Mouse (Mus musculus): ENCODE measurements around the gene Eng.

The Eng gene

GRCm38 (mm10) chr2:32646379-32647056 lies at the start of gene Eng:
Gene Eng, plus strand, starts transcription at chr2:32646595.
- DNase-seq (ENCODE audit: low spot score) = no peak

DNA sequence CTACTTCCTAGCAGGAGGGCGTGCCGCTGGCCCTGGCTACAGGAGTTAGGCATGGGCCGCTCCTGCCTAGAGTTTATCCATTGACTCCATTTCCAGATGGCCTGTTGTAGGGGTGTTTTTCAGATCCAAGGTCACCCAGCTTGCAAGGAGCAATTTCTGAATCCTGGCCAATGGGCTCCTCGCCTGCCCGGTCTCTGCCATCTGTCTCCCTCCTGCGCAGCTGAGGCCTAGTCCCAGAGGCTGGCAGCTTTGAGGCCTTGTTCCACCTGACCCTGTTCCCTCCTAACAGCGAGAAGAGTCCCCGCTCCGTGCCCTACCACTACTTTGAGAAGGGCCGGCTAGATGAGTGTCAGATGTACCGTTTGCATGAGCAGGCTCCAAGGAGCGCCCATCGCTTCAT lies 49.7 kb upstream of the Eng start:
- DNase-seq (ENCODE audit: low spot score) = no peak

DNA sequence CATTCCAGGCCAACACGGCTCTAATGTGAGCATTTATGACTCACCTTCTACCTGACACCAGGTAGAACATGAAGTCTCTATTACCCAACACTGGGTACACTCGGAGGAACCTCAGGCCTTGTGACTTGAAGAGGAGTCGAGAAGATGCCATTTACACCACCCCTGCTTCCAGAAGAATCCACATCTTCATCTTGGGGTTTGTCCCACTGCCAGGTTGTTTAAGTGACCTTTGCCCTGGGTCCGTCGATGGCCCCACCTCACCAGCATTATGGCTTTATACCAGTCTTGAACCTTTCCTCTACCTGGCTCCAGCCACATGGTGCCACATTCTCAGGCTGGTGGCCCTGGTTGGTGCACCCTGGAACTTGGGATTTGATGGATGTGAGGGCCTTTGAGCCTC lies 49.1 kb upstream of the Eng start:
- DNase-seq (ENCODE audit: low spot score) = no peak

DNA sequence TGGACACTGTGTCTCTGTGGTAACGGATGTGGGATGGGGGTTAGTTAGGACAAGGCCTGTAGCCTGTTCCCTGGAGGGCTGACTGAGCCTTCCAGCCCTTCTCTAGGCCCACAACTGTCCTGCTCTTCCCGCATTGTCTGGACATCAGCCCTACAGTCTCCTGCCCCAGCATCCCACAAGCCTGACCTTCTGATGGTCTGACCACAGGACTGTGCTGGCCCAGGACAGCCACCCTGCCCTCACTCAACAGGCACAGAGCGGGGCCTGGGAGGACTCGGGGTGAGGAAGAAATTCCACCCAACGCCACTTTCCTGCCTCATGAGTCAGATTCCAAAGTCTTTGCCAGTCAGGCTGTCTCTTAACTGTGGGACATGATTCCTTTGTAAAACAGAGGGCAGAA lies 48.7 kb upstream of the Eng start:
- no peak for DNase-seq (ENCODE audit: low spot score)

- DNase-seq (ENCODE audit: low spot score) = no peak
These were observed 47.9 kb upstream of the Eng start for GRCm38 (mm10) chr2:32598506-32598905.

GRCm38 (mm10) chr2:32599409-32599808 lies 47.0 kb upstream of the Eng start, which contains the start of gene St6galnac6:
Gene St6galnac6, plus strand, starts transcription at chr2:32599709.
- no peak for DNase-seq (ENCODE audit: low spot score)

GRCm38 (mm10) chr2:32601417-32602065 lies 44.9 kb upstream of the Eng start:
- no peak for DNase-seq (ENCODE audit: low spot score)

DNA sequence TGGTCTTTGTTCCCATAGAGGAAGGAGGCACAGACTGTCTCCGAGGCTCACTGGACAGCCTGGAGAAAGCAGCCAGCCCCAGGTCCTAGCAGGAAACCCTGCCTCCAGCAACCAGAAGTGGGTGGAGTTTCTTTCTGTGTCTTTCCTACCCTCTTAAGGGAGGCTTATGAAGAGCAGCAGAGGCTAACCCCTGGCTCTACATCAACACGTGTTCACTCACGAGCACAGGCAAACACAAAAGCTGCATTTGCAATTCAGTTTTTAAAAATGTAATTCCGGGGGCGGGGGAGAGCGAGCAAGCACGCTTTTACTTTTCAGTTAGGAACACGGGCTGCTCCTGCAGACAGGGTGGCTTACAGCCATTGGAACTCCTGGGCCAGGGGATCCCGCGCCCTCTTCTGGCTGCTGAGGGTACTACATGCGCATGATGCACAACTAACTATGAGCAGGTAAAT lies 43.8 kb upstream of the Eng start:
- peak; percentile 87 for DNase-seq (ENCODE audit: low spot score)

GRCm38 (mm10) chr2:32604631-32605030 lies 41.8 kb upstream of the Eng start:
- no peak for DNase-seq (ENCODE audit: low spot score)

DNA sequence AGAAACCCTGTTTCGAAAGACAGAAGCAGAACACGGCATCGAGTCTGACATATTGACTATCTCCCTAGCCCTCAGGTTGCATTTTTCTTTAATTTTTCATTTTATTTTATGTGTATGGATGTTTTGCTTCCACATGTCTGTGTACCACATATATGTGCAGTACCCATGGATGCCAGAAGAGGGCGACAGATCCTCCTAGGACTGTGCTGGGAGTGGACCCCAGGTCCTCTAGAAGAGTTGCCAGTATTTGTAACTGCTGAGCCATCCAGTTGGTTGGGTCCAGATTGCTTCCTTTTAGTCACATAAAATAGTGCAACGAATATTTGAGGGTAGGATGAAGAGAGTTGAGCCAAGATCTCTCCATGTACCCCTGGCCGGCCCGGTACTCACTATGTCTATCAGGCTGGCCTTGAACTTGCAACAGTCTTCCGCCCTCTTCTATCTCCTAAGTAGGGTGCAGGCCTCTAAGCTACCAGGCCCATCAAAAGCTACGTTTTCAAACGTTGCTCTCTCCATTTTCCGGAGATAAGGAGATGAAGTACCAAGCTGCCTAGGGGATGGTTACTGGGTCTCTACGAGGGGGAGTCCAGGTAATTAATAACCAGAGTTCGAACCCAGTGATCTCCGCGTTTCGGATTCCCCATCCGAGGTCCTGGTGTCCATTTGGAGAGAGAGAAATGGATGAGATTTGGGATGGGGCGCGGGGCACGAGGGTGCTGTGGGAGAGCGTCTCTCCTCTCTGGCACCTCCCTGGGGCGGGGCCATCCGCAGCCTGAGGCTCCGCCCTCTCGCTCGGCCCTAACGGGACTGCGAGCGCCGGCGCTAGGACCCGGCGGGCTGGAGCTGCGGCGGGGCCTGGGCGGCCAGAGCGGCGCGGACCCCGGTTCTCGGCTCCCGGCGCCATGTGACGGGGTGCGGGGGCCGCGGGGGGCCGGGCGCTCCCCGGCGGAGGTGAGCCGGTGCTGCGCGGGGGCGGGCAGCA lies 39.9 kb upstream of the Eng start:
- peak; percentile 78 for DNase-seq (ENCODE audit: low spot score)

DNA sequence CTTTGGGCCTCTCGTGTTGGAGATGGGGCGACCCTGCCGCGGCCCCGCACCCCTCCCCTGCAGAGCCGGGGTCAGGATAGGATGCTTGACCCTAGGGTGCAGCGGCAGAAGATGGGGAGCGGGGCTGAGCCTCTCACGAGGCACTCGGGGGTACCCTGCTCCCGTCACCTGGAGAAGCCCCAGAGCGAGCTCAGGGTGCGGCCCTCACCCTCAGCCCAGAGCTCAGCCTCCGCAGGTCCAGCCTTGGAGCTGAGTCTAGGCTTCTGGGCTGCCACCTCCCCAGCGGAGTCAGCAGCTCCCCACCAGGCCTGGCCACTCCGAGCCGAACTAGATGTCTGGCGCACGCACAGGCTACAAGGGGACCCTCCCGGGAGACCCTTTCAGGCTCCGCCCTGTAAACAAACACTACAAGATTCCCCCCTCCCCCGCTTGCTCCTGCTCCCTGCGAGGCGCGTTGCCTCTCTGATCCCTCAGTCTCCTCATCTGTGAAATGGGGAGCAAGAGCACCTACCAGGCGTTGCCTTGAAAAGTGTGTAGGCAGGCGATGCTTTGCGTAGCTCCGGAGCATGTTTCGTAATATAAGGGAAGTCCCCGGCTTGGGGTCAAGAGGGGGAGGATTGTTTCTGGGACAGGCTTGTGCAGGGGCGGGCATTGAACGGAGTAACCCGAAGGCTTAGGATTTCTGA lies 39.0 kb upstream of the Eng start:
- DNase-seq (ENCODE audit: low spot score) = no peak

DNA sequence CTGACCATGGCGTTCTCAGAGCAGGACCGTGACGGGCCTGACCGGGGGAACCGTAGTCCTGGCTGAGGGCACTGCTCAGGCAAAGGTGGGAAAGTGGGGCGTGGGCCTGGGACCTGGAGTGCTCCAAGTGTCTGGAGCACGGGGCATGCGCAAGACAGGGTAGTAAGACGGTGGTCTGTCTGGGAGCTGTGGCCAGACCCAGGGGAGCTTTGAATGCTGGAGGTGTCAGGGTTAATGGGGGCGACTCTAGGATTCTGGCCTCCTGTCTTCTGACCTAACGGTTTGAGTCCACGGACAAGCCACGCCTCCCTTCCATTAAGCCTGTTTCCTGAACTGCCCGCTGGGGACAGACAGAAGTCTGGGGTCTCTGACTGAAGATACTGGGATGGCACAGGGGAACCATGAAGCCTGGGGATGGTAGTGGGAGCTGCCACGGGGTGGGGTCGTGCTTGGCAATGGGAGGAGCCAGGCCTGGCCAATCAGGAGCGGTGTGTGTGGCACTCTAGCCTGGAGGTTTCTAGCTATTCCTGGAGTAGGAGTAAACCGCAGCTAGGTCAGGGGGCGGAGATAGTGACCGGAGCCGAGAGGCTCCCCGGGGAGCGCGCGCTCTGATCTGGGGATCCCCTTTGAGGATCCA lies 38.1 kb upstream of the Eng start:
- peak; percentile 53 for DNase-seq (ENCODE audit: low spot score)

DNA sequence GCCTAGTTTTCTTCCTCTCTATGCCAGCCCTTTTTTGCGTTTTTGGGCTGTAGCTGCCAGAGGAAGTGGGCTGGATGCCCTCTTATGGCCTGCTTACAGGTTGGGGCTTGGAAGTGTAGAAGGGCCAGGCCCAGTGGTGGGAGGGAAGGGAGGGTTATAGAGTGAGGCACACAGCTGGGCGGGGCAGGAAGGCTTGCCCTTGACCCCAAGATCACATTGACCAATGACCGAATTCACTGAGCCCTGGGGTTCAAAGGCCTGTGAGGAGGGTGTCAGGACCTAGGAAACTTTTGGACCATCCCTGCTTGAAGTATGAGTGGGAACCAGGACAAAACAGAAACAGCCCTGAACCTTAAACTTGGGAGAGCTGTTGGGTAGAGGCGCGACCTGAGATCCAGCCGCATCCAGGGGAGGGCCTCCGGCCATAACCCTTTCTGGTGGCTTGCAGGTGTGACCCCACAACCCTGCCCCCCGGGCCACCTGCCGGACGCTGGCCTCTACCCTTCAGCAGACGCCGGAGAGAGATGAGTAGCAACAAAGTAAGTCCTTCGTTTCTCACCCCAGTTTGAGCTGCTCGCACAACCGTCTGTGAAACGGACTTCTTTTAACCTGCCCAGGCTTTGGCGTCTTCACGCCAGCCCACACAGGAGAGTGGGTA lies 37.5 kb upstream of the Eng start:
- no peak for DNase-seq (ENCODE audit: low spot score)

DNA sequence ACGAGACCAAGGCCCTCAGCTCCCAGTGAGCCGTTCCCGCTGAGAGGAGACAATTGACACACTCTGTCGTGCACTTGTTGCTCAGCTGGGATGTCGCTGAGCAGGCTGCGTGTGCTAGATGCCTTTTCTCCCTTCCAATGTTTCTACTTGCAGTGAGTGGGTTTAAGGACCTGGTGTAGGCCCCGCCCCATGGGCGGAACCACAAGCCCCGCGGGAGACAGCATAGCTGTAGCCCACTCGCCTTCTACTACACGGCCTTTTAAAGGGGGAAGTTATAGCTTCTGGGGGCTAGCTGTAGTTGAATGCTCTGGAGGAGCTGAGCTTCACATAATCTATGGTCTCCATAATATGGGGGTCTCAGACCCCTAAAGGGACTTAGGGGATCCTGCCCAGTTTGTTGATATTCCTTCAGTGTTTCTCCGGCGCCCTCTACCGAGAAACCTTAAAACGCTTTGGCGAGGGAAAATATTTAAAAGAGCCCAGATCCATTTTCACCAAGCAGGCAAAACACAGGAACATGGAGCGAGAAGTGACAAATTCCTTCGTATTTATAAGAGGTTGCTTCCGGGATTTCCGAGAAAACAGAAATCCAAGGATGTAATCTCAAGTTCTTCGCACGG lies 35.7 kb upstream of the Eng start:
- no peak for DNase-seq (ENCODE audit: low spot score)

DNA sequence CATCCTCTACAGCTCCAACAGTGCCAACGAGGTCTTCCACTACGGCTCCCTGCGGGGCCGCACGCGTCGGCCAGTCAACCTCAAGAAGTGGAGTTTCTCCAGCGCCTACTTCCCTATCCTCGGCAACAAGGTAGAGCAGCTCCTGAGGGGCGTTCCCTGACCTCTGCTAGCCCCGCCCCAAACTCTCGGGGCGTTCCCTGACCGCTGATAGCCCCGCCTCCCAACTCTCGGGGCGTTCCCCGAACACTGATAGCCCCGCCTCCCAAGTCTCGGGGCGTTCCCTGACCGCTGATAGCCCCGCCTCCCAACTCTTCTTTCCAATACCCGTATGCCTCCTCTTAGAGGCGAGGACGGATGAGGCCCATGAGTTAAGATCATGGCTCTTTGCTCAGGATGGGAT lies 34.1 kb upstream of the Eng start:
- no peak for DNase-seq (ENCODE audit: low spot score)

- DNase-seq (ENCODE audit: low spot score) = no peak
These were observed 29.3 kb upstream of the Eng start for GRCm38 (mm10) chr2:32617109-32617508.

GRCm38 (mm10) chr2:32617601-32618000 lies 28.8 kb upstream of the Eng start:
- no peak for DNase-seq (ENCODE audit: low spot score)

DNA sequence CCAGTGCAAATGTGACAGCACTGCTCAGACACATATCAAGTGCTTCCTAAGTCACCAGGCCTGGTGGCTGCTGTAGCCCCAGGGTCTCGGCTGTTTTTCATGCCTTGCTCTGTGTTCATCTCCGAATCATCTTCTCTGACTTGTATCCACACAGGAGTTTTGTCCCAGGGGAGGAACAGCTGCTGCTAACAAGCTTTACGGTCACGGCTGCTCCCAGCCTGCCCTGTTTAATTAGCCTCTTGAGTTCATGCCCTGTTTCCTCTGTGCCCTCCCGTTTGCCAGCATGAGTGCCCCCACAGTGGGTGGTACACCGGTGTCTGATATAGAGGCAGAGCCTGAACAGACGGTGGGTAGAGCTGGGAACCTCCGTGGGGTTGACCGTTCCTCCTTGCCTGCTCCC lies 28.3 kb upstream of the Eng start:
- DNase-seq (ENCODE audit: low spot score) = no peak

GRCm38 (mm10) chr2:32620682-32621516 lies 25.5 kb upstream of the Eng start:
- no peak for DNase-seq (ENCODE audit: low spot score)

DNA sequence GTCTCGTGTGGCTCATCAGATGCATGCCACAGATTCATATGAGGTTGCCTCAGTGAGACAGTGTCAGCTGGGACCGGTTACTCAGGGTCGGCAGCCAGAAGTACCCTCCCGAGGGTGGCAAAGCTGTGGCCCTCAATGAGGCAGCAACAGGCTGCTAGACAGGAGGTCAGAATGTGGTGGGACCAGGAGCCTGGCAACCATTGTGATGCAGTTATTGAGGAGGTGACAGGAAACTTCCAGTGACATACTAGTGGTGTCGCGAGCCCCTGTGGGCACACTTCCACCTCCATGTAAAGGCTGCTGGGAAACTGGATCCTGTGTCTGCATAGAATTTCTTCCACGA lies 24.9 kb upstream of the Eng start, which contains the start of gene Ak1:
Gene Ak1, plus strand, starts transcription at position 242 of the 343 bp plus-strand sequence.
- no peak for DNase-seq (ENCODE audit: low spot score)

All from urinary bladder, postnatal 25 days (tissue).